Mouse (Mus musculus) megakaryocyte-erythroid progenitor cell, adult 5-6 weeks (primary cell): ENCODE data around the gene Coq9. TPM values are rescaled to one million over a fixed set of nuclear protein-coding genes. Genes with fewer than 3 reads are reported as not detected.

Source experiments
- ATAC-seq: replicated peaks from 2 replicates; pipeline ENCODE4 v1.8.0; 2016; ENCODE audit warnings: mild to moderate bottlenecking, inconsistent platforms; ENCODE audit not compliant: severe bottlenecking, poor library complexity, low FRiP score, low TSS enrichment
- total RNA-seq, 2 experiments: library from RNA; stranded (forward) in 1 of 2; stranded (reverse) in 1 of 2; fragments of 200-1000, 215-1000 nt in 1 of 2; fragments of >200 nt in 1 of 2; fragmentation: Nextera tagmentation in 1 of 2; gene quantifications; 2 replicates each; pipeline ENCODE4 v1.2.3; 2014 to 2017

Coq9 gene
- 64.1 and 92.7 TPM in 2 replicates for total RNA-seq (2014; fragmentation: Nextera tagmentation)
- total RNA-seq (2017): 46.0 and 49.4 TPM in 2 replicates

DNA sequence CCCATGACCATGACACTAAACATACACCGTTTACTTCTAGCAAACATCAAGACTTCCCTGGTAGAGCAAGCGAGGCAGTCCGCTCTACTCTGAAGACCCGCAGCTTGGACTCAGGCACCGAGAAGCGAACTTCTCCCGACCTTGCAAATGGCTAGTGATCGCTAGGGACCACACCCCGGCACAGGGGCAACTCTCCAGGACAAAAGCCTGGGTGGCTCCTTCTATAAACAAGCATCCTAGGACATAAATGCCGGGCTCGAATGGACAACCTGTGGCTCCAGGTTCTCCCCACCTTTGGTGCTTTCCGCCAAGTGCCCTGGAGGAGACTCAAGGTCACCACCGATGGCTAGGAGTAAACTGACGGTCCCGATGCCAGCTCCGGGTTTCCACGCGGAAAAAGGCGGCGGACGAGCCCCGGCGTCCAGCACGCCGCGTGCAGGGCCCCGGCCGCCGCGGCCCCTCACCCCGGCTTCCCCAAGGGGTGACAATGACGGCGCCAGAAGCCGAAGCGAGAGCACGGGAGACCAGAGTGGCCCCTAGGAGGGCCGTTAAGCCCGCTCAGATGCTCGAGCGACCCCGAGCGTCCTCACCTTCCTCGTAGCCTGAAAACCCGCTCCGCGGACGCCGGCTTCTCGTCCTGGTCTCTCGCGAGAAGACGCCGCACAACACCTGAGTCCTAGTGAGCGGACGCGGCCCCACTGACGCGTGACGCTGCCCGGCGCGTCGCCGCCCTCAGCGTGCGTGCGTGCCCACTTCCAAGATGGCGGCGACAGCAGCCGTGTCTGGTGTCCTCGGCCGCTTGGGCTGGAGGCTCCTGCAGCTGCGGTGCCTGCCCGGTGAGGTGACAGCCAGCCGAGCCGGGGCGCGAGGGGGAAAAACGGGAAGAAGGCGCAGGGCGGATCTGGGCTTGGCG, at the start of gene Coq9, which contains the start of gene Ciapin1:
TSS of gene Coq9 (plus strand) at position 660 of the 913 bp plus-strand sequence.
TSS of gene Ciapin1 (minus strand) at position 697 of the 913 bp plus-strand sequence.
- ATAC-seq: peak; percentile 93

DNA sequence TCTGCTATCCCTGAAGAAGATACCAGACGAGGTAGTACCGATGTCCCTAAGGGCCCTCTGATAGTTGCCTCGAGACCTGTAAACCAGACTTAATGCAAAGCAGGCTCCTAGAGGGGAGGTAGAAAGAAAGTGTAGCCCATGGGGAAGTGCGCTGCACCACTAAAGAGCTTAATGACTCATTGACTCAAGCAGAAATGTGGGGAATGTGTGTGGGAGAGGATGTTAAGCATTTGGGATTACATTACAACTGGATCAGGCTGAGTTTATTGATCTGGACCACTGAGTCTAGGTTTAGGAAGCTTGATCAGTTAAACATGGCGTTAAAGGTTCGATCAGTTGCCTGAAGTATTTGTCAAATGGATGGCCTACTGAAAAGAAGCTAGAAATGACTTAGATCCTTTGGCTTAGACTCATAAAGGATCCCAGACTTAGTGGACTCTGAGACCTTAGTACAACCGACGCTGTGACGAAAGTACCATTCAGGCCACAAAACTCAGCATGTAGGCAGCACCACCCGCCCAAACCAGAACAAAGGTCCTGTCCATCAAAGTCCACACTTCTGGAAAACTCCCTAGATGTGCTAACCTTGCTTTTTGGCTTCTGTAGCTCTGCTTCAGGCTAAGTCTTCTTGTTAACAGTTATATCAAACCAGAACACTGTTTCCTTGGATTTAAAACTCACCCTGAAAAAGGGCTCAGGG, 48.7 kb upstream of the Coq9 start:
- no peak for ATAC-seq

- ATAC-seq: no peak
These were observed 43.8 kb upstream of the Coq9 start for GRCm38 (mm10) chr8:94794368-94794767.

GRCm38 (mm10) chr8:94794782-94795181, 43.3 kb upstream of the Coq9 start:
- ATAC-seq: no peak

GRCm38 (mm10) chr8:94800278-94800968, 37.7 kb upstream of the Coq9 start:
- ATAC-seq: peak; percentile 75

DNA sequence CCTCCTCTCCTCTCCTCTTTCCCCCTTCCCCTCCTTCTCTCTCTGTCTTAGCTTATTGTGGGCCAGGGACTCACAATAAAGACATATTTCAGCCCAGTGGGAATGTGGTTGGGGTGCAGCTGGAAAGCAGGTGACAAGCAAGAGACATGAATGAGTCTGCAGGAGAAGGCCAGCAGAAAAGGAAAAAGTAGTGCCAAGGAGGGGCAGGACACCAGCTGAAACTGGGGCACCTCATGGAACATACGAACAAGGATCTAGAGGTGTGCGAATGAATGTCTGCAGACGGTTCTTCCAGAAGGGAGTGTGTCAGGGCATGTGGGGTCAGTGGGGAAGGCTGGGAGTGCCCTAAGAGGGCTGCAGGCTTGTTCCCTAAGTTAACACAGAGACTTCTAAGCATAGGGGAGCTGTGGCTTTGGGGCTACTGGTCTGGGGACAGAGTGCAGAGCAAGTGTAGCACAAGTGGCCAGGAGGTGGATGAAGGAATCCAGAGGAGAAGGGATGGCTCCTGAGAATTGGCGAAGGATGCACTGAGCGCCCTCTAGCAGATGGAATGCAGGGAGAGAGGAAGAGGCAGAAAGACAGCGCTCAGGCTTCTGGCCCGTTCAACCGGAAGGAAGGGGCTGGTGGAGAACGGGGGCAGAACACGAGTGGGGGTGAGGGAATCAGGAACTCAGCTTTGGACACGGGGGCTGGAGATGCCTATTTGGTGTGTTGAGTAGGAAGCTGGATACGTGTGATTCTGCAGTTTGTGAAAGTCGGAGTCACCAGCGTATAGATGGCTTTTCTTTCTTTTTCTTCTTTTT, 36.6 kb upstream of the Coq9 start:
- no peak for ATAC-seq

DNA sequence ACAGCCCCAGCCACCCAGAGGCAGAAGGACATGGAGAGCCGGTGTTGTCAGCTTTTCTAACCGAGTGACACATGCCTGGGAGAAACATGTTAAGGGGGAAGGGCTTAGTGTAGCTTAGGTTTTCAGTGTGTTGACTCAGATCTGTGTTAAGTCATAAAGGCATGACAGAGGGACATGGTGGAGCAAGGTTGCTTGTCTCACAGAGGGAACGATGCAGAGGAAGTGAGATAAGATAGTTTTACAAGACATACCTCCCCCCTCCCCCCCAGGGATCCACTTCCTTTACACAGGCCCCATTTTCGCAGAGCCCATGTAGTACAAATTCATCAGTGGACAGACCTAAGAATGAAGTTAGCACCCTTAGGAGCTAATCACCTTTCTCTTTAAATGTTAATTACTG, 35.7 kb upstream of the Coq9 start:
- no peak for ATAC-seq

DNA sequence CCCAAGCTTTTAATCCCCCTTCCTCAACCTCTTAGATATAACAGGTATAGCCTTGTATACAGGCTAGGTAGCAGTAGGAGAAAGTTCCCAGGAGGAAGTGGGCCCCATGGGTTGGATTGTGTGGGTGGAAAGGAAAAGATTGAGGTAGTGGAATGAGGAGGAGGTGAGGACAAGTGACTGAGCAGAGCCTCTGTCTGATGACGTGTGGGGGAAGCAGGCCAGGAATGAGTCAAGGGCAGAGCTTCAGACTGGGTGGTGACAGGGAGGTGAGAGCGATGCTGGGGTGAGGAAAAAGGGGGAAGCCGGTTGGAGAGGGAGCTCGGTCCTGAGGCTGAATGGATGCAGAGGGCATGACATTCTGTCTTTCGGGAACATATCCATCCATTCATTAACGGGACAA, 34.6 kb upstream of the Coq9 start:
- no peak for ATAC-seq

GRCm38 (mm10) chr8:94804546-94805340, 33.4 kb upstream of the Coq9 start:
- 0 out of 2 replicates have a peak, but pooled peaks have one; percentile 34 for ATAC-seq

DNA sequence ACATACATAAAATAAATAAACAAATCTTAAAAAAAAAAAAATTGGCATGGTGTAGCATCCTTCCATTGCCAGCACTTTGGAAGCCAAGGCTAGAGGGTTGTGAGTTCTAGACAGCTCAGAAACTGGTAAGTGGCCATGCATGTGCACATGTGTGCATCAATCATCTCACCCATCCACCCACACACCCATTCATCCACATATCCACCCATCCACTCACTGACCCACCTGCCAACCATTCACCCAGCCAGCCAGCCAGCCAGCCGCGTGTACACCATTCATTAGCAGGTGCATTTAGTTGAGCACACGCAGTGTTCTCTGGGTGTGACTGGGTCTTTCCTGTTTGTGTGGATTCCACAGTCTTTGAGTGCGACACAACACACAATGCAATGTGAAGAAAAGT, 32.3 kb upstream of the Coq9 start:
- no peak for ATAC-seq

GRCm38 (mm10) chr8:94807506-94807905, 30.6 kb upstream of the Coq9 start:
- ATAC-seq: 0 out of 2 replicates have a peak, but pooled peaks have one; percentile 1

GRCm38 (mm10) chr8:94808372-94808771, 29.7 kb upstream of the Coq9 start:
- ATAC-seq: no peak

DNA sequence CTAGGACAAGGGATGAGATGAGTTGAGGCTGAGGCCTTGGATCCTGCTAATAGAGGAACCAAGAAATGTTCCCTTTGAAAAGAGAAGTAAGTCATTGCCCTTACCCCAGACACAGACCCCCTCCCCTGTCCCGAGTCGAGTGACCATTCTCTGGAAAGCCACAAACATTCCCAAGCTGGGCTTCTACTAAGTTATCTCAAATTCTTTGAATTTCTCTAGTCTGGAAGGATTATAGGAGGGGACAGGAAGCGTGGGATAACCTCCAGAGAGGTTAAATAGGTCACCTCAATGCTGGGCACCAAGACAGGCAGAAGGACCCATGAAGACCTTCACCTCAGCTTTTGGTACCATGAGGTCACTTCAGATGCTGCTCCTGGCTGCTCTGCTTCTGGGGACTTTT, 28.0 kb upstream of the Coq9 start, which contains the start of gene Ccl17:
TSS of gene Ccl17 (plus strand) at position 301 of the 400 bp plus-strand sequence.
- ATAC-seq: no peak

- no peak for ATAC-seq
These were observed 27.3 kb upstream of the Coq9 start for GRCm38 (mm10) chr8:94810855-94811254.

GRCm38 (mm10) chr8:94811654-94812053, 26.5 kb upstream of the Coq9 start:
- ATAC-seq: no peak

- peak; percentile 31 for ATAC-seq
These were observed 25.4 kb upstream of the Coq9 start for GRCm38 (mm10) chr8:94812645-94813098.

DNA sequence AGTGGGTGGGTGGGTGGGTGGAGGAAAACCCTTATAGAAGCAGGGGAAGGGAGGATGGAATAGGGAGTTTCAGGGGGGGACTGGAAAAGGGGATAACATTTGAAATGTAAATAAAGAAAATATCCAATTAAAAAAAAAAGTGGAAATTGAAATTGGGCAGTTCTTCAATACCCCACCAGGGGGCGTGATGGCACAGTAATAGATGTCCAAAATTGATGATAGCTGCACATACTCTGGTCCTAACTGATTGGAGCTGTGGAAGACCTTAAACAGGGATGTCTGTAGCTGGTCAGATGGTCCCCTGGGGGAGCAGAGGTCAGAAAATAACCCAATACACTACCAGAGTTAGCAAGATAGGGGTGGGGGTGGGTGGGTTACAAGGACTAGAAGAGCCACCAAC, 23.6 kb upstream of the Coq9 start:
- ATAC-seq: no peak

GRCm38 (mm10) chr8:94817933-94818332, 20.2 kb upstream of the Coq9 start:
- no peak for ATAC-seq
